Mouse (Mus musculus) small intestine, adult 2 months (tissue): ENCODE measurements around the gene Gm5624.
"Not testable (repeated sequence)": the region's sequence is repeated elsewhere in the genome, so short reads cannot be mapped to it uniquely, and the experiment has no call there.

Experiments
- CTCF ChIP-seq: fragments of 200-500 bp; IDR thresholded peaks from 2 replicates; pipeline ENCODE4 v1.5.1; 2012; ENCODE audit warnings: low read depth, mild to moderate bottlenecking, control low read depth, inconsistent platforms, low read length, moderate library complexity, mixed read lengths; ENCODE audit not compliant: insufficient replicate concordance, insufficient read length; ENCODE audit errors: extremely low read depth
- POLR2A ChIP-seq: fragments of 200-500 bp; IDR thresholded peaks from 2 replicates; pipeline ENCODE4 v1.6.1; 2012; ENCODE audit warnings: low read depth, mild to moderate bottlenecking, control low read depth, inconsistent platforms, low read length, moderate library complexity

DNA sequence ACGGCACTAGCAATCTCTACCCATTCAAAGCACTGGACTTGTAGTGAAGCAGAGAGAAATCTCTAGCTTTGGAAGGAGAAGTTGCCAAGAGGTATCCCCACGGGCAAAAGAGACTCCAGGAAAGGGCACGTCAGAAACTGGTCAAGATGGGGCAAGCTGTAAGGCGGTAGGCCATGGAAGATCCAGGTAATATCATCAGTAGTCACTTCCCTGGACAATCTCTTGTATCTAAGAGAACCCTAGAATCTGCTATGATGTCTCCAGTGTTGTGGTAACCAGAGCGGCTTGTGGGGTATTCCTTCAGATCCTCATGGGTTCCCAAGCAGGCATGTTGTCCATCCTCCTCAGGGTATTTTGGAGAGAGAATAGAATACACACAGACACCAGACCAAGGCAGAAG lies 109.8 kb downstream of the Gm5624 start, which contains the start of gene Gm17093:
- TF ChIP-seq CTCF, POLR2A: not testable (repeated sequence)
